Mouse (Mus musculus) WW6 (cell line): ENCODE data around the gene Mtrf1.
A peak's percentile ranks its signal among the peaks of the same experiment; 100 is the strongest.
"Not testable (repeated sequence)": the region's sequence is repeated elsewhere in the genome, so short reads cannot be mapped to it uniquely, and the experiment has no call there.

Experiments used
- DNase-seq: peaks from one replicate; pipeline ENCODE4 v3.0.0-alpha.2; 2013; ENCODE audit warnings: low read depth, low spot score

Mtrf1 gene

GRCm38 (mm10) chr14:79397321-79398122, at the start of gene Mtrf1:
Gene Mtrf1 (plus strand): TSS chr14:79397772.
- DNase-seq, result peak; percentile 28

GRCm38 (mm10) chr14:79358055-79358454, 39.5 kb upstream of the Mtrf1 start:
- DNase-seq, result no peak

- DNase-seq, result no peak
Measured at GRCm38 (mm10) chr14:79377041-79377440, 20.5 kb upstream of the Mtrf1 start.

- no peak for DNase-seq
Measured at GRCm38 (mm10) chr14:79383120-79383519, 14.5 kb upstream of the Mtrf1 start.

- DNase-seq, result no peak
Measured at GRCm38 (mm10) chr14:79388304-79388703, 9.3 kb upstream of the Mtrf1 start.

- no peak for DNase-seq
Measured at GRCm38 (mm10) chr14:79389438-79390264, 7.9 kb upstream of the Mtrf1 start.

- DNase-seq, result peak; percentile 84
Measured at GRCm38 (mm10) chr14:79390265-79390926, 7.2 kb upstream of the Mtrf1 start, which contains the start of gene Naa16. Gene Naa16 (minus strand): TSS chr14:79390778.

- no peak for DNase-seq
Measured at GRCm38 (mm10) chr14:79393289-79393688, 4.3 kb upstream of the Mtrf1 start.

GRCm38 (mm10) chr14:79394564-79394963, 3.0 kb upstream of the Mtrf1 start:
- DNase-seq, result peak; percentile 34

GRCm38 (mm10) chr14:79407641-79408040, 10.1 kb downstream of the Mtrf1 start:
- DNase-seq, result no peak

- DNase-seq, result no peak
Measured at GRCm38 (mm10) chr14:79409278-79409830, 11.8 kb downstream of the Mtrf1 start.

- no peak for DNase-seq
Measured at GRCm38 (mm10) chr14:79410662-79411061, 13.1 kb downstream of the Mtrf1 start.

GRCm38 (mm10) chr14:79413121-79413520, 15.5 kb downstream of the Mtrf1 start:
- no peak for DNase-seq

- DNase-seq, result no peak
Measured at GRCm38 (mm10) chr14:79420083-79420685, 22.6 kb downstream of the Mtrf1 start.

GRCm38 (mm10) chr14:79425979-79426729, 28.6 kb downstream of the Mtrf1 start, which contains the start of gene Kbtbd7:
Gene Kbtbd7 (plus strand): TSS chr14:79426511.
- peak; percentile 88 for DNase-seq

GRCm38 (mm10) chr14:79426730-79427365, 29.3 kb downstream of the Mtrf1 start:
- DNase-seq, result not testable (repeated sequence)

GRCm38 (mm10) chr14:79434068-79434467, 36.5 kb downstream of the Mtrf1 start:
- no peak for DNase-seq

- DNase-seq, result no peak
Measured at GRCm38 (mm10) chr14:79440655-79441054, 43.1 kb downstream of the Mtrf1 start.

GRCm38 (mm10) chr14:79441441-79441840, 43.9 kb downstream of the Mtrf1 start:
- no peak for DNase-seq

GRCm38 (mm10) chr14:79444601-79445000, 47.0 kb downstream of the Mtrf1 start:
- DNase-seq, result no peak
